Mouse (Mus musculus): ENCODE measurements around the gene Mars2. TPM values are rescaled to one million over a fixed set of nuclear protein-coding genes. Genes with fewer than 3 reads are reported as not detected.
A peak's percentile ranks its signal among the peaks of the same experiment; 100 is the strongest.

The Mars2 gene
- polyA plus RNA-seq, 1 experiment from 2014 or later, result 3.0 TPM

GRCm38 (mm10) chr1:55224111-55224510 is 12.9 kb upstream of the Mars2 start:
- WGBS (ENCODE audit: insufficient replicate concordance), result 67% methylated on average over 11 of the region's 11 CpGs
- H3K36me3 ChIP-seq, result no peaks in the 10 kb centered on the region
- peaks cover 45% of the 10 kb centered on the region for H3K27me3 ChIP-seq
- DNase-seq (no peak), ATAC-seq (ENCODE audit: low read depth) (no peak)
- H3K9ac ChIP-seq, result no peak overlapping the region
- H3K4me1 ChIP-seq (replicated peaks), result no peaks in the 10 kb centered on the region
- H3K9me3 ChIP-seq (replicated peaks), result no peaks in the 10 kb centered on the region
- H3K27ac ChIP-seq, result no peak overlapping the region
- no peak overlapping the region for H3K4me2 ChIP-seq
- no peak overlapping the region for H3K4me3 ChIP-seq (replicated peaks)

GRCm38 (mm10) chr1:55225398-55225797 is 11.6 kb upstream of the Mars2 start:
- ATAC-seq (ENCODE audit: low read depth) (no peak), DNase-seq (no peak)
- Histone ChIP-seq H3K27me3 (peaks cover 45% of the 10 kb centered on the region), H3K36me3 (no peaks in the 10 kb centered on the region), H3K4me2 (0 out of 2 replicates have a peak overlapping the region, but pooled peaks have one; percentile 8), H3K4me3 (replicated peaks) (0 out of 2 replicates have a peak overlapping the region, but pooled peaks have one; percentile 18), H3K9me3 (replicated peaks) (no peaks in the 10 kb centered on the region), H3K4me1 (replicated peaks) (no peaks in the 10 kb centered on the region), H3K27ac (no peak overlapping the region), H3K9ac (no peak overlapping the region)
- 62% methylated on average over 3 of the region's 3 CpGs for WGBS (ENCODE audit: insufficient replicate concordance)

GRCm38 (mm10) chr1:55226011-55226857 is 10.7 kb upstream of the Mars2 start, which contains the start of gene Rftn2:
TSS of gene Rftn2 (minus strand) at chr1:55226782.
- Histone ChIP-seq H3K4me2 (peak within 1 kb of the TSS; percentile 52), H3K27ac (no peak within 1 kb of the TSS), H3K36me3 (no peaks in the 10 kb centered on the region), H3K4me3 (replicated peaks) (peak within 1 kb of the TSS; percentile 45), H3K27me3 (peaks cover 45% of the 10 kb centered on the region), H3K9me3 (replicated peaks) (no peaks in the 10 kb centered on the region), H3K9ac (peak within 1 kb of the TSS; percentile 11; the same call in 1 of the 2 replicates), H3K4me1 (replicated peaks) (no peaks in the 10 kb centered on the region)
- DNase-seq (no peak), ATAC-seq (ENCODE audit: low read depth) (no peak)
- whole genome bisulfite sequencing (ENCODE audit: insufficient replicate concordance), result 6% methylated on average over 26 of the region's 26 CpGs

GRCm38 (mm10) chr1:55227376-55227775 is 9.6 kb upstream of the Mars2 start:
- H3K9me3 ChIP-seq (replicated peaks), result no peaks in the 10 kb centered on the region
- peaks cover 45% of the 10 kb centered on the region for H3K27me3 ChIP-seq
- no peak overlapping the region for H3K4me2 ChIP-seq
- H3K4me3 ChIP-seq (replicated peaks), result no peak overlapping the region
- no peaks in the 10 kb centered on the region for H3K4me1 ChIP-seq (replicated peaks)
- no peak for DNase-seq
- no peak overlapping the region for H3K9ac ChIP-seq
- no peaks in the 10 kb centered on the region for H3K36me3 ChIP-seq
- no peak overlapping the region for H3K27ac ChIP-seq
- no peak for ATAC-seq (ENCODE audit: low read depth)
- 37% methylated on average over 1 of the region's 1 CpGs for WGBS (ENCODE audit: insufficient replicate concordance)

DNA sequence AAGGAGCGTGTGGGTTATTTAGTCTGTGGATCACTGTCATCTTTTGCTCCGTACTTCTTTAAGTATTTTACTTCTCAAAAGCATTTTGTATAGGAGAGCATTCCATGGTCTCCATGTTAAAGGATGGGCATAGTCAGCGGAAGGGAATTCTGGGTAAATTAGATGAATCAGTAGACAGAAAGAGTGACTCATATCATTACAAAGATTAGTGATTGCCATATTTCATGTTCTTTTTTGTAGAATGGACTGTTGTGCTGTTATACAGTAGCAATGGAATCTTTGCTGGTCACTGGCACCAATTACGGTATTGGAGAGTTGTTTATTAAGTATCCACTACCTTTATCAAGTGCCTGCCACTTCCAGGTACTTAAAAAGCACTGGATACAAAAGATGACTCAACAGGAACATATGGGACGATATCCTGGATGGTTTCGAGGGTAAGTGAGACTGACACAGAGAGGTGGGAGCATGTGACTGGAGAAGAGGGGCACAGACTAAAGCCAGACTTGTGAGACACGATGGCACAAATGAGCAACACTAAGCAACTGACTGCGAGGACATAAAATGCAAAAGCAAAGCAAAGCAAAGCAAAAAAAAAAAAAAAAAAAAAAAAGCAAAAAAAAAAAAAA is 8.6 kb upstream of the Mars2 start:
- no peaks in the 10 kb centered on the region for H3K4me1 ChIP-seq (replicated peaks)
- ATAC-seq (ENCODE audit: low read depth), result no peak
- no peak for DNase-seq
- no peaks in the 10 kb centered on the region for H3K36me3 ChIP-seq
- WGBS (ENCODE audit: insufficient replicate concordance), result 67% methylated on average over 8 of the region's 8 CpGs
- H3K27me3 ChIP-seq, result peaks cover 38% of the 10 kb centered on the region
- no peak overlapping the region for H3K4me2 ChIP-seq
- H3K27ac ChIP-seq, result no peak overlapping the region
- H3K9me3 ChIP-seq (replicated peaks), result no peaks in the 10 kb centered on the region
- no peak overlapping the region for H3K9ac ChIP-seq
- no peak overlapping the region for H3K4me3 ChIP-seq (replicated peaks)

GRCm38 (mm10) chr1:55234910-55235520 is 2.0 kb upstream of the Mars2 start:
- 54% methylated on average over 16 of the region's 16 CpGs for WGBS (ENCODE audit: insufficient replicate concordance)

GRCm38 (mm10) chr1:55236487-55236886 is 490 bp upstream of the Mars2 start:
- peak overlapping the region; percentile 61 for H3K27ac ChIP-seq
- H3K9me3 ChIP-seq (replicated peaks), result no peaks in the 10 kb centered on the region

More at GRCm38 (mm10) chr1:55234910-55235520, 2.0 kb upstream of the Mars2 start:
- Histone ChIP-seq H3K27ac (no peak overlapping the region), H3K4me1 (replicated peaks) (peaks cover 25% of the 10 kb centered on the region), H3K9me3 (replicated peaks) (no peaks in the 10 kb centered on the region), H3K36me3 (no peaks in the 10 kb centered on the region), H3K4me3 (replicated peaks) (no peak overlapping the region), H3K9ac (no peak overlapping the region), H3K4me2 (no peak overlapping the region), H3K27me3 (0 out of 2 replicates have a peak, but pooled peaks cover 2% of the 10 kb centered on the region)
- no peak for ATAC-seq (ENCODE audit: low read depth)
- DNase-seq, result no peak

GRCm38 (mm10) chr1:55237643-55238161 is 725 bp downstream of the Mars2 start:
- Histone ChIP-seq H3K9ac (peak overlapping the region; percentile 91), H3K36me3 (peaks cover 4% of the 10 kb centered on the region; the same call in 1 of the 2 replicates), H3K27ac (peak overlapping the region; percentile 86), H3K4me2 (peak overlapping the region; percentile 97), H3K4me1 (replicated peaks) (peaks cover 45% of the 10 kb centered on the region), H3K27me3 (0 out of 2 replicates have a peak, but pooled peaks cover 2% of the 10 kb centered on the region), H3K4me3 (replicated peaks) (peak overlapping the region; percentile 91), H3K9me3 (replicated peaks) (no peaks in the 10 kb centered on the region)
- WGBS (ENCODE audit: insufficient replicate concordance), result under 1% methylated on average over 23 of the region's 23 CpGs
- ATAC-seq (ENCODE audit: low read depth), result no peak; the same call in 1 of the 2 replicates
- DNase-seq, result peak; percentile 19

More at GRCm38 (mm10) chr1:55236487-55236886, 490 bp upstream of the Mars2 start:
- 22% methylated on average over 5 of the region's 5 CpGs for WGBS (ENCODE audit: insufficient replicate concordance)
- peak overlapping the region; percentile 91 for H3K9ac ChIP-seq
- H3K4me3 ChIP-seq (replicated peaks), result peak overlapping the region; percentile 91
- no peaks in the 10 kb centered on the region for H3K36me3 ChIP-seq
- DNase-seq, result no peak
- ATAC-seq (ENCODE audit: low read depth), result no peak
- H3K4me2 ChIP-seq, result peak overlapping the region; percentile 97
- H3K4me1 ChIP-seq (replicated peaks), result peaks cover 40% of the 10 kb centered on the region
- 0 out of 2 replicates have a peak, but pooled peaks cover 2% of the 10 kb centered on the region for H3K27me3 ChIP-seq

GRCm38 (mm10) chr1:55238496-55238895 is 1.5 kb downstream of the Mars2 start:
- peaks cover 45% of the 10 kb centered on the region for H3K4me1 ChIP-seq (replicated peaks)
- H3K4me3 ChIP-seq (replicated peaks), result peak overlapping the region; percentile 91
- H3K27ac ChIP-seq, result peak overlapping the region; percentile 86
- H3K4me2 ChIP-seq, result peak overlapping the region; percentile 97
- H3K27me3 ChIP-seq, result no peaks in the 10 kb centered on the region
- peak overlapping the region; percentile 91 for H3K9ac ChIP-seq
- H3K9me3 ChIP-seq (replicated peaks), result no peaks in the 10 kb centered on the region
- H3K36me3 ChIP-seq, result peaks cover 4% of the 10 kb centered on the region; the same call in 1 of the 2 replicates
- WGBS (ENCODE audit: insufficient replicate concordance), result 19% methylated on average over 13 of the region's 13 CpGs
- ATAC-seq (ENCODE audit: low read depth) (no peak), DNase-seq (peak; percentile 7)

GRCm38 (mm10) chr1:55239237-55239636 is 2.3 kb downstream of the Mars2 start:
- Histone ChIP-seq H3K27me3 (no peaks in the 10 kb centered on the region), H3K4me1 (replicated peaks) (peaks cover 45% of the 10 kb centered on the region), H3K4me2 (peak overlapping the region; percentile 97), H3K36me3 (peaks cover 4% of the 10 kb centered on the region; the same call in 1 of the 2 replicates), H3K9ac (peak overlapping the region; percentile 91), H3K9me3 (replicated peaks) (no peaks in the 10 kb centered on the region), H3K4me3 (replicated peaks) (peak overlapping the region; percentile 91), H3K27ac (no peak overlapping the region; the same call in 1 of the 2 replicates)
- ATAC-seq (ENCODE audit: low read depth) (no peak), DNase-seq (peak; percentile 43)
- 2% methylated on average over 1 of the region's 1 CpGs for WGBS (ENCODE audit: insufficient replicate concordance)

DNA sequence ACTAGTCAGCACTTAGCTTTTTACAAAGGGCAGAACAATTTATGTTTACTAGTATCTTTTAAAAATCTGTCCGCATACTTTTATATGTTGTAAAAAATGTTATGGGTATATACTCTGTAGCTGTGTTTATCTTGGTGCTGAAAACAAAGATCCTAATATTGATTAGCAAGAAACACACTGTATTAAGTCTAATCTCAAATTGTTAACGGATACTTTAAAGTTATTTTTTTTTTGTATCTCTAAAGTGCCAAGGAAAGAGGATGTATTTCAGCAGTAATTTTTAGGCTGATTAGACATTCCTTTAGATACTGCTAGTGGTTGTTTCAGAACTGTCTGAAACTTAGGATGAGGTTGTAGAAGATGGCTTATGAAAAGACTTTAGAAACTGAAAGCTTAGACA is 9.4 kb downstream of the Mars2 start:
- Histone ChIP-seq H3K4me1 (replicated peaks) (peaks cover 6% of the 10 kb centered on the region), H3K27me3 (no peaks in the 10 kb centered on the region), H3K36me3 (peaks cover 4% of the 10 kb centered on the region; the same call in 1 of the 2 replicates), H3K9ac (no peak overlapping the region), H3K4me3 (replicated peaks) (no peak overlapping the region), H3K9me3 (replicated peaks) (no peaks in the 10 kb centered on the region), H3K4me2 (no peak overlapping the region), H3K27ac (no peak overlapping the region)
- DNase-seq (no peak), ATAC-seq (ENCODE audit: low read depth) (no peak)
- WGBS (ENCODE audit: insufficient replicate concordance), result 70% methylated on average over 2 of the region's 2 CpGs
